Mouse (Mus musculus) cerebellum, adult 2 months (tissue): Measurements from ENCODE around the gene Gna11.

Experiments
- CTCF ChIP-seq: fragments of 200-500 bp; IDR thresholded peaks from 2 replicates; pipeline ENCODE4 v1.5.1; 2011; ENCODE audit warnings: low read depth, mild to moderate bottlenecking, control low read depth, low read length, moderate library complexity, borderline replicate concordance; ENCODE audit not compliant: insufficient read depth
- POLR2A ChIP-seq: fragments of 200-500 bp; IDR thresholded peaks from 2 replicates; pipeline ENCODE4 v1.6.1; 2011; ENCODE audit warnings: low read length, control low read depth, borderline replicate concordance; ENCODE audit not compliant: insufficient read depth

DNA sequence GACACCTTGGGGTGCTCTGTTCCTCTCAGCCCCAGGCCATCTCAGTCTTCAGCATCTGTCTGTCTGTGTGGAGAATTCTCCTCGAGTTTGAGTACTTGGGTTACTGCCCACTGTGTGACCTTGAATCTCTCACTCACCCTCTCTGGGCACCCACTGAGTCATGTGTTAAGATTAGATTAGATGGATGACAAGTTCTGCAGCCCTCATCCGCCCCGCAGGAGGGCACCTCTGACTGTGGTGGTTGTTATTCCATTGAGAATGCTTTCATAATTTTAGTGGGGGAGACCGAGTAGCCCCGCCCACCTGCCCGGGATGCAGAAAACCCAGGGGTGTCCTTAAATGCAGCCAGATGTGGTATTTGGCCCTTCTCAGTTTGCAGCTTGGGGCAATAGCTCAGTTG is 18.5 kb upstream of the Gna11 start:
- TF ChIP-seq CTCF (no peak), POLR2A (no peak)
